Mouse (Mus musculus) erythroblast, embryonic 14.5 days (primary cell): ENCODE results near the gene Dpp6.

Source experiments
- GATA1 ChIP-seq: IDR thresholded peaks from 2 replicates; pipeline ENCODE4 v1.6.1; 2012; ENCODE audit warnings: low read length, inconsistent platforms, mixed read lengths
- TAL1 ChIP-seq: IDR thresholded peaks from 3 replicates; pipeline ENCODE4 v1.6.1; 2012; ENCODE audit warnings: low read length, inconsistent platforms, mixed read lengths

DNA sequence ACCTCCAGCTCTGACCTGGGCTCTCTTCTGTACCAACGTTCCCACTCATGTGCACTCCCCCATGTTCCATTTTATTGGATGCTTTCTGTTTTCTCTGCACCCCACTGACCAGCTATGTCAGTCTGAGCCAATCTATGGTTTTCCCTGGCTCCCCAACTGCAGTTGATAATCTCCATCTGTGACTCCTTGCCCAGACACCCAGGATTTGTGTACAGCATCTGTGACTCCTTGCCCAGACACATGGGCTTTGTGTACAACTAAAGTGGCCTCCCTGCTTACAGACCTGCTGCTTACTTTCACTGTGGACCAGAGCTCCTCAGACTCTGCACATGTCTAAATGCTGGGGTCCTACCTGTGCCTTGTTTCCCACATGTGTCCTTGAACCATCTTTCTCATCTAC, 334.0 kb downstream of the Dpp6 start:
- no peak for TF ChIP-seq GATA1
- no peak for TF ChIP-seq TAL1
